Mouse (Mus musculus): ENCODE measurements around the gene Srbd1. TPM values are rescaled to one million over a fixed set of nuclear protein-coding genes. Genes with fewer than 3 reads are reported as not detected.

Srbd1 gene
- polyA plus RNA-seq, 1 experiment from 2014 or later, result 8.0 TPM

- H3K4me3 ChIP-seq (replicated peaks; ENCODE audit: low read depth, low read length), result no peak overlapping the region
- H3K27me3 ChIP-seq (ENCODE audit: insufficient read depth, low read length), result no peaks in the 10 kb centered on the region
- H3K4me2 ChIP-seq (ENCODE audit: low read length), result no peak overlapping the region
- H3K36me3 ChIP-seq (ENCODE audit: insufficient read depth, low read length), result no peaks in the 10 kb centered on the region
- no peak for TF ChIP-seq CTCF (IDR thresholded peaks at IDR 0.05; ENCODE audit: low read depth)
- DNase-seq (ENCODE audit: low spot score) (no peak), ATAC-seq (replicated peaks; ENCODE audit: low FRiP score, low read depth) (no peak)
- no peaks in the 10 kb centered on the region for H3K4me1 ChIP-seq (replicated peaks; ENCODE audit: insufficient read depth, low read length)
- H3K9me3 ChIP-seq (replicated peaks; ENCODE audit: low read length), result no peaks in the 10 kb centered on the region
- WGBS, result 76% methylated on average over 7 of the region's 7 CpGs
- no peak overlapping the region for H3K27ac ChIP-seq
- no peak overlapping the region for H3K9ac ChIP-seq (ENCODE audit: low read depth, low read length)
These were observed 31.7 kb upstream of the Srbd1 start for GRCm38 (mm10) chr17:86176722-86177121.

GRCm38 (mm10) chr17:86175516-86175915, 30.5 kb upstream of the Srbd1 start:
- 0 out of 2 replicates have a peak, but pooled peaks cover 4% of the 10 kb centered on the region for H3K36me3 ChIP-seq (ENCODE audit: insufficient read depth, low read length)
- H3K9me3 ChIP-seq (replicated peaks; ENCODE audit: low read length), result no peaks in the 10 kb centered on the region
- no peaks in the 10 kb centered on the region for H3K27me3 ChIP-seq (ENCODE audit: insufficient read depth, low read length)
- H3K9ac ChIP-seq (ENCODE audit: low read depth, low read length), result no peak overlapping the region
- H3K4me1 ChIP-seq (replicated peaks; ENCODE audit: insufficient read depth, low read length), result no peaks in the 10 kb centered on the region
- H3K4me2 ChIP-seq (ENCODE audit: low read length), result no peak overlapping the region
- no peak overlapping the region for H3K27ac ChIP-seq
- WGBS, result 62% methylated on average over 9 of the region's 9 CpGs
- ATAC-seq (replicated peaks; ENCODE audit: low FRiP score, low read depth) (no peak), DNase-seq (ENCODE audit: low spot score) (no peak)
- no peak overlapping the region for H3K4me3 ChIP-seq (replicated peaks; ENCODE audit: low read depth, low read length)
- no peak for TF ChIP-seq CTCF (IDR thresholded peaks at IDR 0.05; ENCODE audit: low read depth)

GRCm38 (mm10) chr17:86170164-86170958, 25.4 kb upstream of the Srbd1 start:
- H3K36me3 ChIP-seq (ENCODE audit: insufficient read depth, low read length), result 0 out of 2 replicates have a peak, but pooled peaks cover 4% of the 10 kb centered on the region
- no peak for TF ChIP-seq CTCF (IDR thresholded peaks at IDR 0.05; ENCODE audit: low read depth)
- no peaks in the 10 kb centered on the region for H3K9me3 ChIP-seq (replicated peaks; ENCODE audit: low read length)
- peaks cover 15% of the 10 kb centered on the region for H3K4me1 ChIP-seq (replicated peaks; ENCODE audit: insufficient read depth, low read length)
- peak overlapping the region; percentile 95 for H3K4me2 ChIP-seq (ENCODE audit: low read length)
- H3K27me3 ChIP-seq (ENCODE audit: insufficient read depth, low read length), result no peaks in the 10 kb centered on the region
- no peak overlapping the region for H3K4me3 ChIP-seq (replicated peaks; ENCODE audit: low read depth, low read length)
- no peak for DNase-seq (ENCODE audit: low spot score)
- H3K9ac ChIP-seq (ENCODE audit: low read depth, low read length), result no peak overlapping the region
- WGBS, result 58% methylated on average over 9 of the region's 9 CpGs
- H3K27ac ChIP-seq, result no peak overlapping the region
- no peak for ATAC-seq (replicated peaks; ENCODE audit: low FRiP score, low read depth)

- Histone ChIP-seq H3K27ac (no peak overlapping the region), H3K4me2 (ENCODE audit: low read length) (peak overlapping the region; percentile 95), H3K9ac (ENCODE audit: low read depth, low read length) (peak overlapping the region; percentile 92), H3K27me3 (ENCODE audit: insufficient read depth, low read length) (no peaks in the 10 kb centered on the region), H3K4me3 (replicated peaks; ENCODE audit: low read depth, low read length) (peak overlapping the region; percentile 83), H3K9me3 (replicated peaks; ENCODE audit: low read length) (no peaks in the 10 kb centered on the region), H3K4me1 (replicated peaks; ENCODE audit: insufficient read depth, low read length) (peaks cover 15% of the 10 kb centered on the region), H3K36me3 (ENCODE audit: insufficient read depth, low read length) (0 out of 2 replicates have a peak, but pooled peaks cover 4% of the 10 kb centered on the region)
- ATAC-seq (replicated peaks; ENCODE audit: low FRiP score, low read depth), result no peak
- no peak for DNase-seq (ENCODE audit: low spot score)
- 8% methylated on average over 6 of the region's 6 CpGs for WGBS
- 0 out of 2 replicates have a peak, but pooled peaks have one; percentile 1 for TF ChIP-seq CTCF (IDR thresholded peaks at IDR 0.05; ENCODE audit: low read depth)
These were observed 24.1 kb upstream of the Srbd1 start for GRCm38 (mm10) chr17:86169092-86169491.

GRCm38 (mm10) chr17:86168231-86168981, 23.4 kb upstream of the Srbd1 start:
- DNase-seq (ENCODE audit: low spot score), result no peak
- peak overlapping the region; percentile 95 for H3K4me2 ChIP-seq (ENCODE audit: low read length)
- peak overlapping the region; percentile 92 for H3K9ac ChIP-seq (ENCODE audit: low read depth, low read length)
- peaks cover 15% of the 10 kb centered on the region for H3K4me1 ChIP-seq (replicated peaks; ENCODE audit: insufficient read depth, low read length)
- no peaks in the 10 kb centered on the region for H3K9me3 ChIP-seq (replicated peaks; ENCODE audit: low read length)
- 0 out of 2 replicates have a peak, but pooled peaks cover 4% of the 10 kb centered on the region for H3K36me3 ChIP-seq (ENCODE audit: insufficient read depth, low read length)
- ATAC-seq (replicated peaks; ENCODE audit: low FRiP score, low read depth), result no peak
- H3K27me3 ChIP-seq (ENCODE audit: insufficient read depth, low read length), result no peaks in the 10 kb centered on the region
- H3K27ac ChIP-seq, result peak overlapping the region; percentile 99; the same call in 1 of the 2 replicates
- TF ChIP-seq CTCF (IDR thresholded peaks at IDR 0.05; ENCODE audit: low read depth), result 0 out of 2 replicates have a peak, but pooled peaks have one; percentile 4
- H3K4me3 ChIP-seq (replicated peaks; ENCODE audit: low read depth, low read length), result peak overlapping the region; percentile 83
- WGBS, result under 1% methylated on average over 63 of the region's 64 CpGs

Data from kidney, postnatal 0 days (tissue).